Mouse (Mus musculus) layer of hippocampus, adult 18-20 months (tissue): ENCODE data around the gene Adam17. TPM values are rescaled to one million over a fixed set of nuclear protein-coding genes. Genes with fewer than 3 reads are reported as not detected.

ENCODE experiments used
- total RNA-seq, 2 experiments: library from RNA; stranded (reverse); gene quantifications; 2 replicates each; pipeline ENCODE4 v1.2.3; 2021

Gene Adam17
- total RNA-seq, 2 experiments from 2014 or later, result 13.6 to 14.3 TPM

Other genes with a start within 250 kb of the Adam17 start
- gene Cpsf3, start 88.2 kb downstream of the Adam17 start, total RNA-seq, result 10 to 100 TPM; 46.9 to 47.1 TPM
- gene Itgb1bp1, start 87.3 kb downstream of the Adam17 start, total RNA-seq, result 10 to 100 TPM; 40.7 to 43.4 TPM
- 10 to 100 TPM; 15.5 to 16.7 TPM for gene Iah1, start 57.2 kb downstream of the Adam17 start, total RNA-seq
- 100 to 1,000 TPM; 452 to 454 TPM for gene Ywhaq, start 44.0 kb upstream of the Adam17 start, total RNA-seq